Mouse (Mus musculus) cerebellum, adult 2 months (tissue): Measurements from ENCODE around the gene Cdadc1.

Experiments used
- CTCF ChIP-seq: fragments of 200-500 bp; IDR thresholded peaks from 2 replicates; pipeline ENCODE4 v1.5.1; 2011; ENCODE audit warnings: low read depth, mild to moderate bottlenecking, control low read depth, low read length, moderate library complexity, borderline replicate concordance; ENCODE audit not compliant: insufficient read depth
- POLR2A ChIP-seq: fragments of 200-500 bp; IDR thresholded peaks from 2 replicates; pipeline ENCODE4 v1.6.1; 2011; ENCODE audit warnings: low read length, control low read depth, borderline replicate concordance; ENCODE audit not compliant: insufficient read depth

- TF ChIP-seq POLR2A, result no peak
- TF ChIP-seq CTCF, result no peak; the same call in 1 of the 2 replicates
Measured at GRCm38 (mm10) chr14:59604002-59604645, 6.4 kb upstream of the Cdadc1 start.
